Mouse (Mus musculus): ENCODE results near the gene Zfp961.
"Not testable (repeated sequence)": the region's sequence is repeated elsewhere in the genome, so short reads cannot be mapped to it uniquely, and the experiment has no call there.

Zfp961 gene

GRCm38 (mm10) chr8:71950482-71951221 is at the start of gene Zfp961:
Gene Zfp961 (plus strand): TSS chr8:71951038.
- peak; percentile 97 for DNase-seq (ENCODE audit: low read depth, low spot score)

- DNase-seq (ENCODE audit: low read depth, low spot score): not testable (repeated sequence)
Measured at GRCm38 (mm10) chr8:71903084-71903483, 47.8 kb upstream of the Zfp961 start.

GRCm38 (mm10) chr8:71906809-71907208 is 44.0 kb upstream of the Zfp961 start:
- DNase-seq (ENCODE audit: low read depth, low spot score): no peak

- DNase-seq (ENCODE audit: low read depth, low spot score): no peak
Measured at GRCm38 (mm10) chr8:71907798-71908257, 43.0 kb upstream of the Zfp961 start.

GRCm38 (mm10) chr8:71908309-71909261 is 42.3 kb upstream of the Zfp961 start, which contains the start of the genes Zfp882 and Zfp617:
Gene Zfp882 (plus strand): TSS chr8:71908608.
Gene Zfp617 (plus strand): TSS chr8:71908635.
- DNase-seq (ENCODE audit: low read depth, low spot score): peak; percentile 79

- no peak for DNase-seq (ENCODE audit: low read depth, low spot score)
Measured at GRCm38 (mm10) chr8:71912286-71912685, 38.6 kb upstream of the Zfp961 start.

- DNase-seq (ENCODE audit: low read depth, low spot score): peak; percentile 86
Measured at GRCm38 (mm10) chr8:71922567-71923401, 28.1 kb upstream of the Zfp961 start.

GRCm38 (mm10) chr8:71925791-71926190 is 25.0 kb upstream of the Zfp961 start:
- no peak for DNase-seq (ENCODE audit: low read depth, low spot score)

GRCm38 (mm10) chr8:71926551-71926950 is 24.3 kb upstream of the Zfp961 start:
- no peak for DNase-seq (ENCODE audit: low read depth, low spot score)

- no peak for DNase-seq (ENCODE audit: low read depth, low spot score)
Measured at GRCm38 (mm10) chr8:71927779-71928178, 23.1 kb upstream of the Zfp961 start.

GRCm38 (mm10) chr8:71938037-71938436 is 12.8 kb upstream of the Zfp961 start:
- not testable (repeated sequence) for DNase-seq (ENCODE audit: low read depth, low spot score)

- no peak for DNase-seq (ENCODE audit: low read depth, low spot score)
Measured at GRCm38 (mm10) chr8:71940293-71941208, 10.3 kb upstream of the Zfp961 start.

GRCm38 (mm10) chr8:71941776-71942175 is 9.1 kb upstream of the Zfp961 start:
- DNase-seq (ENCODE audit: low read depth, low spot score): no peak

- no peak for DNase-seq (ENCODE audit: low read depth, low spot score)
Measured at GRCm38 (mm10) chr8:71948624-71949023, 2.2 kb upstream of the Zfp961 start.

- no peak for DNase-seq (ENCODE audit: low read depth, low spot score)
Measured at GRCm38 (mm10) chr8:71951436-71952161, 761 bp downstream of the Zfp961 start.

GRCm38 (mm10) chr8:71952489-71952888 is 1.7 kb downstream of the Zfp961 start:
- DNase-seq (ENCODE audit: low read depth, low spot score): no peak

GRCm38 (mm10) chr8:71952961-71953700 is 2.3 kb downstream of the Zfp961 start:
- DNase-seq (ENCODE audit: low read depth, low spot score): not testable (repeated sequence)

- no peak for DNase-seq (ENCODE audit: low read depth, low spot score)
Measured at GRCm38 (mm10) chr8:71954666-71955065, 3.8 kb downstream of the Zfp961 start.

GRCm38 (mm10) chr8:71960483-71960882 is 9.6 kb downstream of the Zfp961 start:
- no peak for DNase-seq (ENCODE audit: low read depth, low spot score)
